Mouse (Mus musculus) heart, embryonic 11.5 days (tissue): Measurements from ENCODE around the gene Avl9. TPM values are rescaled to one million over a fixed set of nuclear protein-coding genes. Genes with fewer than 3 reads are reported as not detected.

ENCODE experiments used
- ATAC-seq: fragments of 200-750 bp; cut with Nextera tagmentation; replicated peaks from 2 replicates; pipeline ENCODE4 v1.8.0; 2017; ENCODE audit warnings: moderate library complexity; ENCODE audit not compliant: insufficient number of reproducible peaks, low FRiP score, low TSS enrichment
- H3K27ac ChIP-seq: fragments of 300-500 bp; sonication (generic); 2 replicates; pipeline ENCODE4 v1.5.1; 2014; ENCODE audit warnings: mild to moderate bottlenecking, low read depth, low read length
- H3K27me3 ChIP-seq: fragments of 300-500 bp; sonication (generic); 2 replicates; pipeline ENCODE4 v1.6.1; 2014; ENCODE audit warnings: mild to moderate bottlenecking, low read length, mixed read lengths; ENCODE audit not compliant: control insufficient read depth, insufficient read depth
- H3K36me3 ChIP-seq: fragments of 300-500 bp; sonication (generic); 2 replicates; pipeline ENCODE4 v1.6.1; 2014; ENCODE audit warnings: mild to moderate bottlenecking, low read length, moderate library complexity, mixed read lengths; ENCODE audit not compliant: control insufficient read depth, insufficient read depth
- H3K4me1 ChIP-seq: fragments of 300-500 bp; sonication (generic); 2 replicates; pipeline ENCODE4 v1.6.1; 2014; ENCODE audit warnings: low read length; ENCODE audit not compliant: control insufficient read depth, insufficient read depth
- H3K4me2 ChIP-seq: fragments of 300-500 bp; sonication (generic); 2 replicates; pipeline ENCODE4 v1.6.1; 2014; ENCODE audit warnings: mild to moderate bottlenecking, moderate library complexity
- H3K4me3 ChIP-seq: fragments of 300-500 bp; sonication (generic); 2 replicates; pipeline ENCODE4 v1.5.1; 2014; ENCODE audit warnings: low read depth, low read length
- H3K9ac ChIP-seq: fragments of 300-500 bp; sonication (generic); 2 replicates; pipeline ENCODE4 v1.6.1; 2014; ENCODE audit warnings: mild to moderate bottlenecking, low read depth, low read length, moderate library complexity
- H3K9me3 ChIP-seq: fragments of 300-500 bp; sonication (generic); replicated peaks from 2 replicates; pipeline ENCODE4 v1.6.1; 2016; ENCODE audit warnings: low read length; ENCODE audit not compliant: control insufficient read depth
- WGBS: fragments of 180-500 bp; shearing (Covaris S2); extraction: QIAGEN DNeasy Blood & Tissue Kit; methylation state at CpG from one replicate; pipeline ENCODE4 v1.1.7; 2014; ENCODE audit not compliant: insufficient replicate concordance; 5-methylcytosine and 5-hydroxymethylcytosine counted together
- polyA plus RNA-seq: library from polyadenylated mRNA; unstranded; fragments of >200 nt; fragmentation: Nextera tagmentation; extraction: Ambion mirVana; gene quantifications from 2 replicates; pipeline ENCODE4 v1.2.1, GENCODE M21; 2014

Avl9 gene
- polyA plus RNA-seq, 1 experiment from 2014 or later, result 11.1 TPM

- H3K9me3 ChIP-seq, result no peaks in the 10 kb centered on the region
- H3K9ac ChIP-seq, result no peak overlapping the region
- H3K27me3 ChIP-seq, result no peaks in the 10 kb centered on the region
- H3K4me1 ChIP-seq, result peaks cover 6% of the 10 kb centered on the region; the same call in 1 of the 2 replicates
- no peak overlapping the region for H3K4me3 ChIP-seq
- WGBS, result 65% methylated on average over 3 of the region's 3 CpGs
- no peak overlapping the region for H3K27ac ChIP-seq
- H3K36me3 ChIP-seq, result no peaks in the 10 kb centered on the region
- no peak for ATAC-seq
- H3K4me2 ChIP-seq, result no peak overlapping the region
Measured at GRCm38 (mm10) chr6:56720877-56721276, 6.2 kb downstream of the Avl9 start.

GRCm38 (mm10) chr6:56732545-56732944, 17.8 kb downstream of the Avl9 start:
- Histone ChIP-seq H3K27ac (no peak overlapping the region), H3K4me3 (no peak overlapping the region), H3K9me3 (no peaks in the 10 kb centered on the region), H3K27me3 (no peaks in the 10 kb centered on the region), H3K36me3 (peaks cover 12% of the 10 kb centered on the region), H3K9ac (no peak overlapping the region), H3K4me2 (no peak overlapping the region), H3K4me1 (no peaks in the 10 kb centered on the region)
- WGBS, result 87% methylated on average over 2 of the region's 2 CpGs
- ATAC-seq, result no peak

GRCm38 (mm10) chr6:56745950-56746543, 31.3 kb downstream of the Avl9 start:
- Histone ChIP-seq H3K4me3 (no peak overlapping the region), H3K36me3 (peaks cover 12% of the 10 kb centered on the region), H3K27ac (no peak overlapping the region), H3K4me1 (no peaks in the 10 kb centered on the region), H3K9ac (no peak overlapping the region), H3K4me2 (no peak overlapping the region), H3K9me3 (no peaks in the 10 kb centered on the region), H3K27me3 (no peaks in the 10 kb centered on the region)
- 71% methylated on average over 5 of the region's 5 CpGs for WGBS
- no peak for ATAC-seq

DNA sequence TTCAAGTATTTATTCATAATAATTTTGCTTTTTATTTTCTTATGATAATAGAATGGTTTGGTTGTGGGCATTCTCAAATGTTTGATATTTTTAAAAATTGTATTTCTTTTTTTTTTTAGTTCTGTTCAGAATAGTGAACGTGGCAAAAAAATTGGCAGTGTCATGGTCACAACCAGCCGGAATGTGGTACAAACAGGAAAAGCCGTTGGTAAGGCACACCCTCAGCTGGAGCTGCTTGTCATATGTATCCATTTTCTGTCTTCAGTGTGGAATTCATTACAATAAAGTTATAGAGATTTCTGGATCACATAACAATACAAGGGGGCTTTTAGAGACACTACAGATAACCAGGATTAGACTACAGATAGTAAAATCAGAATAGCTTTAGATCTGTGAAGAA, 39.0 kb downstream of the Avl9 start:
- 87% methylated on average over 3 of the region's 3 CpGs for WGBS
- Histone ChIP-seq H3K27me3 (no peaks in the 10 kb centered on the region), H3K27ac (no peak overlapping the region), H3K4me1 (no peaks in the 10 kb centered on the region), H3K9ac (no peak overlapping the region), H3K4me2 (no peak overlapping the region), H3K4me3 (no peak overlapping the region), H3K9me3 (no peaks in the 10 kb centered on the region), H3K36me3 (peaks cover 17% of the 10 kb centered on the region)
- no peak for ATAC-seq

- H3K4me1 ChIP-seq, result no peaks in the 10 kb centered on the region
- no peak overlapping the region for H3K4me2 ChIP-seq
- H3K36me3 ChIP-seq, result peaks cover 17% of the 10 kb centered on the region
- H3K9me3 ChIP-seq, result no peaks in the 10 kb centered on the region
- 89% methylated on average over 1 of the region's 1 CpGs for WGBS
- no peaks in the 10 kb centered on the region for H3K27me3 ChIP-seq
- ATAC-seq, result no peak
- H3K4me3 ChIP-seq, result no peak overlapping the region
- H3K27ac ChIP-seq, result no peak overlapping the region
- H3K9ac ChIP-seq, result no peak overlapping the region
Measured at GRCm38 (mm10) chr6:56756117-56756516, 41.4 kb downstream of the Avl9 start.

DNA sequence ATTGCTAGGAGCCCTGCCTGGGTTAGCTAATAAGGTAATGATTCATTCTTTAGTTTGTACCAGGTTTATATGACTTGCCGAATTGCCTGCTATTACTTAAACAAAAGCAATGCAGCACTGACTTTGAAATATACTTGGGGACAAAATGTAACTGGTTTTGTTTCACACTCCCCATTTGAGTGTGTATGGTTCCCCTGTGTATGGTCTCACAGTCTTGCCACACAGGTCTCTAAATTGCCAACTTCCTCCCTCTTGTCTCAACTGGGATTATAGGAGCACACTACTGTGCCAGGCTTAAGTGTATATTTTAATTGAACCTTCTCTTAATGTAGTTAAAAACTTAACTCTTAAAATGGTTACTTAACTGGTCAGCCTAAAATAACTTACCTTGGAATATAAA, 44.6 kb downstream of the Avl9 start:
- Histone ChIP-seq H3K4me1 (no peaks in the 10 kb centered on the region), H3K27ac (no peak overlapping the region), H3K9me3 (no peaks in the 10 kb centered on the region), H3K36me3 (peaks cover 15% of the 10 kb centered on the region), H3K9ac (no peak overlapping the region), H3K27me3 (no peaks in the 10 kb centered on the region), H3K4me3 (no peak overlapping the region), H3K4me2 (no peak overlapping the region)
- no peak for ATAC-seq
- 92% methylated on average over 1 of the region's 1 CpGs for WGBS

GRCm38 (mm10) chr6:56765265-56765664, 50.6 kb downstream of the Avl9 start:
- 80% methylated on average over 3 of the region's 3 CpGs for WGBS
- Histone ChIP-seq H3K27ac (no peak overlapping the region), H3K27me3 (no peaks in the 10 kb centered on the region), H3K4me1 (no peaks in the 10 kb centered on the region), H3K4me2 (no peak overlapping the region), H3K9ac (no peak overlapping the region), H3K9me3 (no peaks in the 10 kb centered on the region), H3K4me3 (no peak overlapping the region), H3K36me3 (no peaks in the 10 kb centered on the region)
- ATAC-seq, result no peak

DNA sequence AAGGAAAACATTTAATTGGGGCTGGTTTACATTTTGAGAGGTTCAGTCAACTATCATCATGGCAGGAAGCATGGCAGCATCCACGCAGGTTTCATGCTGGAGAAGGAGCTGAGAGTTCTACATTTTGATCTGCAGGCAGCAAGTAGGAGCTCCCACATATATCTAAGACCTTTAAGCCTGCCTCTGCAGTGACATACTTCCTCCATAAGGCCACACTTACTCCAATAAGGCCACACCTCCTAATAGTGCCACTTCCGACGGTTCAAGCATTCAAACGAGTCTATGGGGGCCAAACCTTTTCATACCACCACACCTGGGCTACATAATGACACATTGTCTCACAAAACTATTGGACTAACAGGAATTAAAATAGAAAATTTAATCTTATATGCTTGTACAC, 51.0 kb downstream of the Avl9 start:
- H3K4me2 ChIP-seq, result no peak overlapping the region
- no peak overlapping the region for H3K9ac ChIP-seq
- no peak for ATAC-seq
- H3K27ac ChIP-seq, result no peak overlapping the region
- no peaks in the 10 kb centered on the region for H3K9me3 ChIP-seq
- no peaks in the 10 kb centered on the region for H3K4me1 ChIP-seq
- WGBS, result 81% methylated on average over 4 of the region's 4 CpGs
- no peaks in the 10 kb centered on the region for H3K27me3 ChIP-seq
- no peaks in the 10 kb centered on the region for H3K36me3 ChIP-seq
- no peak overlapping the region for H3K4me3 ChIP-seq

- H3K27me3 ChIP-seq, result no peaks in the 10 kb centered on the region
- no peak overlapping the region for H3K27ac ChIP-seq
- no peak overlapping the region for H3K4me3 ChIP-seq
- H3K4me1 ChIP-seq, result no peaks in the 10 kb centered on the region
- no peaks in the 10 kb centered on the region for H3K9me3 ChIP-seq
- WGBS, result 74% methylated on average over 3 of the region's 3 CpGs
- peaks cover 22% of the 10 kb centered on the region for H3K36me3 ChIP-seq
- H3K4me2 ChIP-seq, result no peak overlapping the region
- no peak for ATAC-seq
- no peak overlapping the region for H3K9ac ChIP-seq
Measured at GRCm38 (mm10) chr6:56775816-56776215, 61.1 kb downstream of the Avl9 start.
